Mouse (Mus musculus): ENCODE data around the gene Upp1.

GRCm38 (mm10) chr11:9131688-9132087, 13.8 kb downstream of the Upp1 start:
- no peak for TF ChIP-seq CTCF (conservative IDR thresholded peaks at IDR 0.05; ENCODE audit: low read length)
- TF ChIP-seq NANOG (IDR thresholded peaks at IDR 0.05; ENCODE audit: borderline replicate concordance, low read length), result no peak
- no peak for TF ChIP-seq POU5F1 (IDR thresholded peaks at IDR 0.05; ENCODE audit: borderline replicate concordance, low read length)
